Mouse (Mus musculus) stomach, postnatal 0 days (tissue): ENCODE measurements at regions not wholly inside any gene's neighbourhood (a gene's known extent, or its start where the extent isn't known, plus 50 kb on each side); places are given as distances from the start of the nearest gene placed in this dataset.

Experiments
- CTCF ChIP-seq: IDR thresholded peaks from 2 replicates; pipeline ENCODE4 v1.5.1; 2016; ENCODE audit warnings: antibody characterized with exemption, low read depth, mild to moderate bottlenecking, moderate library complexity
- EP300 ChIP-seq: optimal IDR thresholded peaks from 2 replicates; pipeline ENCODE3; 2016; ENCODE audit warnings: antibody characterized with exemption

GRCm38 (mm10) chr4:125922317-125922878 lies 102.0 kb upstream of the Csf3r start:
- TF ChIP-seq CTCF (no peak), EP300 (no peak)
